Mouse (Mus musculus): ENCODE data around the gene Fndc4. TPM values are rescaled to one million over a fixed set of nuclear protein-coding genes. Genes with fewer than 3 reads are reported as not detected.

Gene Fndc4
- polyA plus RNA-seq, 1 experiment from 2014 or later = 74.4 TPM

GRCm38 (mm10) chr5:31288225-31288624, 7.7 kb downstream of the Fndc4 start:
- no peak overlapping the region for H3K27ac ChIP-seq (replicated peaks; ENCODE audit: low read depth, low read length)
- no peak overlapping the region for H3K9ac ChIP-seq (ENCODE audit: low read depth, low read length)
- ATAC-seq (ENCODE audit: low read depth) (no peak), DNase-seq (ENCODE audit: low spot score) (no peak)
- no peaks in the 10 kb centered on the region for H3K9me3 ChIP-seq (ENCODE audit: control insufficient read depth, low read length)
- H3K27me3 ChIP-seq (replicated peaks; ENCODE audit: control insufficient read depth, insufficient read depth, low read length) = no peaks in the 10 kb centered on the region
- 78% methylated on average over 4 of the region's 4 CpGs for WGBS
- no peak overlapping the region for H3K4me3 ChIP-seq (ENCODE audit: low read depth, low read length)
- H3K36me3 ChIP-seq (ENCODE audit: control insufficient read depth, insufficient read depth, low read length) = peaks cover 53% of the 10 kb centered on the region
- H3K4me1 ChIP-seq (ENCODE audit: control insufficient read depth, insufficient read depth, low read length) = 0 out of 2 replicates have a peak, but pooled peaks cover 9% of the 10 kb centered on the region
- H3K4me2 ChIP-seq (ENCODE audit: low read depth, low read length) = no peak overlapping the region

- Histone ChIP-seq H3K4me3 (ENCODE audit: low read depth, low read length) (no peak overlapping the region), H3K9me3 (ENCODE audit: control insufficient read depth, low read length) (no peaks in the 10 kb centered on the region), H3K36me3 (ENCODE audit: control insufficient read depth, insufficient read depth, low read length) (peaks cover 97% of the 10 kb centered on the region), H3K27me3 (replicated peaks; ENCODE audit: control insufficient read depth, insufficient read depth, low read length) (no peaks in the 10 kb centered on the region), H3K4me2 (ENCODE audit: low read depth, low read length) (no peak overlapping the region), H3K9ac (ENCODE audit: low read depth, low read length) (no peak overlapping the region), H3K27ac (replicated peaks; ENCODE audit: low read depth, low read length) (no peak overlapping the region), H3K4me1 (ENCODE audit: control insufficient read depth, insufficient read depth, low read length) (no peaks in the 10 kb centered on the region)
- no peak for DNase-seq (ENCODE audit: low spot score)
- no peak for ATAC-seq (ENCODE audit: low read depth)
- 84% methylated on average over 20 of the region's 20 CpGs for WGBS
These were observed 16.5 kb downstream of the Fndc4 start for GRCm38 (mm10) chr5:31279245-31279988.

GRCm38 (mm10) chr5:31273018-31273417, 22.9 kb downstream of the Fndc4 start:
- peaks cover 85% of the 10 kb centered on the region for H3K36me3 ChIP-seq (ENCODE audit: control insufficient read depth, insufficient read depth, low read length)
- ATAC-seq (ENCODE audit: low read depth) = no peak
- 87% methylated on average over 6 of the region's 6 CpGs for WGBS

GRCm38 (mm10) chr5:31267686-31268085, 28.2 kb downstream of the Fndc4 start:
- no peak overlapping the region for H3K4me2 ChIP-seq (ENCODE audit: low read depth, low read length)
- H3K27ac ChIP-seq (replicated peaks; ENCODE audit: low read depth, low read length) = no peak overlapping the region
- no peak for ATAC-seq (ENCODE audit: low read depth)
- no peak overlapping the region for H3K4me3 ChIP-seq (ENCODE audit: low read depth, low read length)
- H3K36me3 ChIP-seq (ENCODE audit: control insufficient read depth, insufficient read depth, low read length) = peaks cover 94% of the 10 kb centered on the region
- DNase-seq (ENCODE audit: low spot score) = no peak
- no peaks in the 10 kb centered on the region for H3K4me1 ChIP-seq (ENCODE audit: control insufficient read depth, insufficient read depth, low read length)
- no peaks in the 10 kb centered on the region for H3K27me3 ChIP-seq (replicated peaks; ENCODE audit: control insufficient read depth, insufficient read depth, low read length)
- H3K9me3 ChIP-seq (ENCODE audit: control insufficient read depth, low read length) = no peaks in the 10 kb centered on the region
- 83% methylated on average over 6 of the region's 6 CpGs for WGBS
- no peak overlapping the region for H3K9ac ChIP-seq (ENCODE audit: low read depth, low read length)

More at GRCm38 (mm10) chr5:31273018-31273417, 22.9 kb downstream of the Fndc4 start:
- H3K4me3 ChIP-seq (ENCODE audit: low read depth, low read length) = no peak overlapping the region
- no peak overlapping the region for H3K4me2 ChIP-seq (ENCODE audit: low read depth, low read length)
- no peak overlapping the region for H3K9ac ChIP-seq (ENCODE audit: low read depth, low read length)
- no peaks in the 10 kb centered on the region for H3K4me1 ChIP-seq (ENCODE audit: control insufficient read depth, insufficient read depth, low read length)
- no peaks in the 10 kb centered on the region for H3K27me3 ChIP-seq (replicated peaks; ENCODE audit: control insufficient read depth, insufficient read depth, low read length)
- H3K9me3 ChIP-seq (ENCODE audit: control insufficient read depth, low read length) = no peaks in the 10 kb centered on the region
- no peak for DNase-seq (ENCODE audit: low spot score)
- H3K27ac ChIP-seq (replicated peaks; ENCODE audit: low read depth, low read length) = no peak overlapping the region

- no peak overlapping the region for H3K27ac ChIP-seq (replicated peaks; ENCODE audit: low read depth, low read length)
- WGBS = 83% methylated on average over 7 of the region's 7 CpGs
- peaks cover 93% of the 10 kb centered on the region for H3K36me3 ChIP-seq (ENCODE audit: control insufficient read depth, insufficient read depth, low read length)
- H3K4me3 ChIP-seq (ENCODE audit: low read depth, low read length) = no peak overlapping the region
- no peak overlapping the region for H3K9ac ChIP-seq (ENCODE audit: low read depth, low read length)
- H3K4me2 ChIP-seq (ENCODE audit: low read depth, low read length) = no peak overlapping the region
- no peaks in the 10 kb centered on the region for H3K4me1 ChIP-seq (ENCODE audit: control insufficient read depth, insufficient read depth, low read length)
- no peaks in the 10 kb centered on the region for H3K27me3 ChIP-seq (replicated peaks; ENCODE audit: control insufficient read depth, insufficient read depth, low read length)
- DNase-seq (ENCODE audit: low spot score) = no peak
- no peaks in the 10 kb centered on the region for H3K9me3 ChIP-seq (ENCODE audit: control insufficient read depth, low read length)
- ATAC-seq (ENCODE audit: low read depth) = no peak
These were observed 29.8 kb downstream of the Fndc4 start for GRCm38 (mm10) chr5:31266101-31266500.

GRCm38 (mm10) chr5:31257616-31258015, 38.3 kb downstream of the Fndc4 start:
- Histone ChIP-seq H3K4me1 (ENCODE audit: control insufficient read depth, insufficient read depth, low read length) (peaks cover 8% of the 10 kb centered on the region), H3K36me3 (ENCODE audit: control insufficient read depth, insufficient read depth, low read length) (peaks cover 82% of the 10 kb centered on the region), H3K9me3 (ENCODE audit: control insufficient read depth, low read length) (no peaks in the 10 kb centered on the region), H3K4me3 (ENCODE audit: low read depth, low read length) (no peak overlapping the region), H3K9ac (ENCODE audit: low read depth, low read length) (no peak overlapping the region), H3K4me2 (ENCODE audit: low read depth, low read length) (no peak overlapping the region), H3K27me3 (replicated peaks; ENCODE audit: control insufficient read depth, insufficient read depth, low read length) (no peaks in the 10 kb centered on the region), H3K27ac (replicated peaks; ENCODE audit: low read depth, low read length) (no peak overlapping the region)
- 87% methylated on average over 10 of the region's 11 CpGs for WGBS
- ATAC-seq (ENCODE audit: low read depth) (no peak), DNase-seq (ENCODE audit: low spot score) (no peak)

- Histone ChIP-seq H3K4me1 (ENCODE audit: control insufficient read depth, insufficient read depth, low read length) (peaks cover 22% of the 10 kb centered on the region), H3K4me2 (ENCODE audit: low read depth, low read length) (no peak overlapping the region), H3K27ac (replicated peaks; ENCODE audit: low read depth, low read length) (no peak overlapping the region), H3K9ac (ENCODE audit: low read depth, low read length) (no peak overlapping the region), H3K27me3 (replicated peaks; ENCODE audit: control insufficient read depth, insufficient read depth, low read length) (no peaks in the 10 kb centered on the region), H3K36me3 (ENCODE audit: control insufficient read depth, insufficient read depth, low read length) (peaks cover 84% of the 10 kb centered on the region), H3K9me3 (ENCODE audit: control insufficient read depth, low read length) (no peaks in the 10 kb centered on the region), H3K4me3 (ENCODE audit: low read depth, low read length) (no peak overlapping the region)
- WGBS = 86% methylated on average over 2 of the region's 2 CpGs
- ATAC-seq (ENCODE audit: low read depth) = no peak
- DNase-seq (ENCODE audit: low spot score) = no peak
These were observed 39.9 kb downstream of the Fndc4 start for GRCm38 (mm10) chr5:31255971-31256370.

GRCm38 (mm10) chr5:31255381-31255780, 40.5 kb downstream of the Fndc4 start:
- WGBS = 92% methylated on average over 2 of the region's 2 CpGs
- no peaks in the 10 kb centered on the region for H3K27me3 ChIP-seq (replicated peaks; ENCODE audit: control insufficient read depth, insufficient read depth, low read length)
- H3K4me1 ChIP-seq (ENCODE audit: control insufficient read depth, insufficient read depth, low read length) = peaks cover 23% of the 10 kb centered on the region
- no peak overlapping the region for H3K9ac ChIP-seq (ENCODE audit: low read depth, low read length)
- H3K27ac ChIP-seq (replicated peaks; ENCODE audit: low read depth, low read length) = no peak overlapping the region
- no peak overlapping the region for H3K4me3 ChIP-seq (ENCODE audit: low read depth, low read length)
- ATAC-seq (ENCODE audit: low read depth) (no peak), DNase-seq (ENCODE audit: low spot score) (no peak)
- peaks cover 85% of the 10 kb centered on the region for H3K36me3 ChIP-seq (ENCODE audit: control insufficient read depth, insufficient read depth, low read length)
- no peaks in the 10 kb centered on the region for H3K9me3 ChIP-seq (ENCODE audit: control insufficient read depth, low read length)
- H3K4me2 ChIP-seq (ENCODE audit: low read depth, low read length) = no peak overlapping the region

- DNase-seq (ENCODE audit: low spot score) (no peak), ATAC-seq (ENCODE audit: low read depth) (no peak)
- Histone ChIP-seq H3K4me2 (ENCODE audit: low read depth, low read length) (no peak overlapping the region), H3K9ac (ENCODE audit: low read depth, low read length) (no peak overlapping the region), H3K4me1 (ENCODE audit: control insufficient read depth, insufficient read depth, low read length) (peaks cover 23% of the 10 kb centered on the region), H3K27me3 (replicated peaks; ENCODE audit: control insufficient read depth, insufficient read depth, low read length) (no peaks in the 10 kb centered on the region), H3K4me3 (ENCODE audit: low read depth, low read length) (no peak overlapping the region), H3K9me3 (ENCODE audit: control insufficient read depth, low read length) (no peaks in the 10 kb centered on the region), H3K27ac (replicated peaks; ENCODE audit: low read depth, low read length) (no peak overlapping the region), H3K36me3 (ENCODE audit: control insufficient read depth, insufficient read depth, low read length) (peaks cover 85% of the 10 kb centered on the region)
- WGBS = 91% methylated on average over 8 of the region's 8 CpGs
These were observed 41.0 kb downstream of the Fndc4 start for GRCm38 (mm10) chr5:31254901-31255300.
